Mouse (Mus musculus) kidney, postnatal 4 days (tissue): ENCODE data around the gene Olfr680-ps1.
"Not testable (repeated sequence)": the region's sequence is repeated elsewhere in the genome, so short reads cannot be mapped to it uniquely, and the experiment has no call there.

Source experiments
- DNase-seq, 2 experiments: peaks; one replicate each; pipeline ENCODE4 v3.0.0; 2021; ENCODE audit warnings: mixed read lengths in 2 of 2

Gene Olfr680-ps1

DNA sequence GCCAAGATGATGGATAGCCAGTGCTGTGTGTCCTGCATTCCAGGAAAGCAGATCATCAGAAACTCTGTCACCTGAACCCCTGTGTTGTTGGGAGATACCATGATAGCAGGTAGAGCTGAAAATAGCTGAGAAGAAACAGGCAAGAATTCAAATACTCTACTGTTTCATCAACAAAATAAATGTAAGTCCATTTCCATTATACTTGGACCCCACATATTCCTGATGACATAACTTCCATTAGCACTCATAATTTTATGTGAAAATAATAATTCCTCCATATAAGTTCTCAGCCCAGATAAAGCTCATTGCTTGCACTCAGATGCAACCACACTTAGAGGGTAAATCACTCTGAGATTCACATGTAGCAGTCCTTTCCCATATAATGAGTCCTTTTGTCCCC, at the start of gene Olfr680-ps1:
Gene Olfr680-ps1 (minus strand): TSS at position 101 of the 400 bp plus-strand sequence.
- not testable (repeated sequence) for DNase-seq

- DNase-seq: no peak
These were observed 48.7 kb upstream of the Olfr680-ps1 start for GRCm38 (mm10) chr7:105141275-105141674.

DNA sequence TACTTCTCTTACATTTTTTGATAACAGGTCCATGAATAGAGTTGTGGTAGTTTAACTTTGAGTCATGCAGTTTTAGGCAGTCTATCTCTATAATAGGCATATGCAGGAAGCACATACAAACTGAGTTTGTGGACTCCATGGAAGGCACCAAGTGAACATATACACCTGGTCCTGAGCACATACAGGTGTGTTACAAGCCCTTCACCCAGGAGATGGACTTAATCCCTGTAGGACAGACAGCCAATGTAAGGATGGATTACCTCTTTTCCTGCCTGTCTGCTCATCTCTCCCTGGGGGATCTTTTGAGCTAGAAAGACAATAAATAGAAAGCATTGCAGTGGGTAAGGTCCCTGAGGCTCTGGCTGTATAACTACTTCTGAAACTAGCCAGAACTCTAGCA, 23.9 kb upstream of the Olfr680-ps1 start, which contains the start of gene Olfr681:
Gene Olfr681 (plus strand): TSS at position 301 of the 400 bp plus-strand sequence.
- DNase-seq: no peak

DNA sequence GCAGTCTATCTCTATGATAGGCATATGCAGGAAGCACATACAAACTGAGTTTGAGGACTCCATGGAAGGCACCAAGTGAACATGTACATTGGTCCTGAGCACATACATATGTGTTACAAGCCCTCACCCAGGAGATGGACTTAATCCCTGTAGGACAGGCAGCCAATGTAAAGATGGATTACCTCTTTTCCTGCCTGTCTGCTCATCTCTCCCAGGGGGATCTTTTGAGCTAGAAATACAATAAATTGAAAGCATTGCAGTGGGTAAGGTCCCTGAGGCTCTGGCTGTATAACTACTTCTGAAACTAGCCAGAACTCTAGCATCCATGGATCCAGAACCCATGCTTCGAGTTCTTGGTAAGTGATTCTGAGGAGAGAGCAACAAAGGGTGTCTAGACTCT, 11.7 kb downstream of the Olfr680-ps1 start, which contains the start of gene Olfr679:
Gene Olfr679 (plus strand): TSS at position 301 of the 400 bp plus-strand sequence.
- no peak for DNase-seq

DNA sequence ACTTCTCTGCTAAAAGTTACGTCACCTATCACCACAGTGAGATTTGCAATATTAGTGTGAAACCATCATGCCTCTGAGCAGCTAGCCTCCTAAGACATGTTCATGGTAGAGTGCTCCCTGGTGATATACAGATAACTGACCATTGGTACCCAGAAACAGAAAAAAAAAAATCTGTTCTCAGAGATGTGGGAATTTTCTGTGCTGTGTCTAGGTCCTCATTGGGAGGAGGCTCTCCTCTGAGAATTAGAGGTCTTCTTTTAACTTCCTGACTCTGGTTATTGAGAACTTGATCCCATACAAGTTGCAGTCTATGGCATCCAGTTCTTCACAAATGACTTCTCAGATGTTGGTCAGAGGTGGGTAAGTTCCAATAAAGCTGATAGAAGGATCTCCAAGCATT, 28.4 kb downstream of the Olfr680-ps1 start, which contains the start of gene Olfr678:
Gene Olfr678 (plus strand): TSS at position 301 of the 400 bp plus-strand sequence.
- no peak for DNase-seq

GRCm38 (mm10) chr7:105058951-105059350, 33.7 kb downstream of the Olfr680-ps1 start:
- DNase-seq: no peak
